Comparison of ENCODE assay signal across 14 mouse cellular contexts in the genomic region with DNA sequence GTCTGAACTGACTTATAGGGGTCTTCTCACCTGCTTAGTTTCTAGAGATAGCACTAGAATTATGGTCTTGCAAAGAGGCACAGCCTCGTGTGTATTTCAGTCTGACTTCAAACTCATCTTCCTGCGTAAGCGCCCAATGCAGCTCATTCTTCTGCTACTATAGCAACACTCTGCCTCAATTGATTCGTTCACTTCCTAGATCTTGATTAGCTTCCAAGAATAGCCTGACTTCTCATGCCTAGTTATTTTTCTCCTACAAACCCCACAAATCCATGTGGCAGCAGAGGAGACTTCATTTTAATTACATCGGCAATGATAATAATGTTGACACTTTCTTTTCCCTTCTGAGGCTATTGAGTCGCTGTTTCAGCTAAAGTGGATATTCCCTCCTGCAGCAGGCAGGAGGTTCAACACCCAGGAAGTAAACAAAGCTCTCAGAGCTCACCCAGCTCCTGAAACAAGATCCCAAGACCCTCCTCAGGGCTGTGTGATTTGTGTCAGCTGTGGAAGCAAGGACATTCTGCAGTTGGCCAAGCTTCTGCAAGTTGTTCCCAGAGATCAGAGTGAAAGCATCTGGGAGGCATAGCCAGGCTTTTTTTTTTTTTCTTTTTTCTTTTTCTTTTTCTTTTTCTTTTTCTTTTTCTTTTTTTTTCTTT.
A peak's percentile ranks its signal among the peaks of the same experiment; 100 is the strongest.
DNase-seq lines count a peak whose midpoint lies in the region; ATAC-seq and TF ChIP-seq lines count a peak whose summit lies in the region.
"Had no signal": no experiment of that assay in that cellular context is flagged by ENCODE, and none has a peak within 500 bp of the region (broad histone marks: within the 10 kb centered on the region; RNA-seq: fewer than 3 reads in every experiment).

No protein-coding gene starts in this region.

- H3K27me3 ChIP-seq in kidney, embryonic 14.5 days (ENCODE audit: control insufficient read depth, insufficient read depth, low read length) = no peaks in the 10 kb centered on the region
- H3K27me3 ChIP-seq in lung, embryonic 14.5 days (ENCODE audit: insufficient read depth, low read length) = no peaks in the 10 kb centered on the region
- no peaks in the 10 kb centered on the region for H3K27me3 ChIP-seq in intestine, embryonic 14.5 days (replicated peaks; ENCODE audit: control insufficient read depth, insufficient read depth, low read length)
- H3K27me3 ChIP-seq in intestine, postnatal 0 days (replicated peaks; ENCODE audit: control insufficient read depth, insufficient read depth, low read length) = no peaks in the 10 kb centered on the region
- H3K27me3 ChIP-seq: CH12.LX had no signal

- no peaks in the 10 kb centered on the region for H3K9me3 ChIP-seq in kidney, embryonic 14.5 days (ENCODE audit: control insufficient read depth, low read length)
- no peaks in the 10 kb centered on the region for H3K9me3 ChIP-seq in lung, embryonic 14.5 days (ENCODE audit: low read depth, low read length)
- H3K9me3 ChIP-seq in intestine, embryonic 14.5 days (ENCODE audit: control insufficient read depth, low read length) = no peaks in the 10 kb centered on the region
- H3K9me3 ChIP-seq in intestine, postnatal 0 days (ENCODE audit: control insufficient read depth) = no peaks in the 10 kb centered on the region
- H3K9me3 ChIP-seq: forebrain, embryonic 10.5 days had no signal

- DNase-seq in kidney, adult 11 months = no peak
- peak; percentile 73 for DNase-seq in lung, embryonic 14.5 days
- no peak for DNase-seq in lung, postnatal 14 days
- DNase-seq in intestine, embryonic 14.5 days (ENCODE audit: low spot score) = no peak
- DNase-seq in embryo, embryonic 10 days (ENCODE audit: low spot score) = no peak
- DNase-seq: cerebellum, adult 9-11 months; right cerebral cortex, postnatal 14 days had no signal

- H3K4me2 ChIP-seq in kidney, embryonic 14.5 days (replicated peaks; ENCODE audit: low read depth, low read length) = no peak overlapping the region
- H3K4me2 ChIP-seq in lung, embryonic 14.5 days = no peak overlapping the region
- no peak overlapping the region for H3K4me2 ChIP-seq in intestine, embryonic 14.5 days (ENCODE audit: low read length)
- H3K4me2 ChIP-seq in intestine, postnatal 0 days (replicated peaks; ENCODE audit: low read depth) = no peak overlapping the region
- H3K4me2 ChIP-seq: liver, embryonic 11.5 days had no signal

- no peak overlapping the region for H3K4me3 ChIP-seq in kidney, embryonic 14.5 days (ENCODE audit: low read length)
- H3K4me3 ChIP-seq in lung, embryonic 14.5 days (ENCODE audit: low read depth, low read length) = no peak overlapping the region
- no peak overlapping the region for H3K4me3 ChIP-seq in intestine, embryonic 14.5 days (ENCODE audit: low read depth, low read length)
- H3K4me3 ChIP-seq in intestine, postnatal 0 days (ENCODE audit: low read depth, low read length) = no peak overlapping the region
- H3K4me3 ChIP-seq: forebrain, embryonic 10.5 days had no signal

- no peak overlapping the region for H3K9ac ChIP-seq in kidney, embryonic 14.5 days (ENCODE audit: low read depth, low read length)
- no peak overlapping the region for H3K9ac ChIP-seq in lung, embryonic 14.5 days
- no peak overlapping the region for H3K9ac ChIP-seq in intestine, embryonic 14.5 days (ENCODE audit: low read length)
- H3K9ac ChIP-seq in intestine, postnatal 0 days (ENCODE audit: low read depth, low read length) = no peak overlapping the region

- peak overlapping the region; percentile 30; the same call in 1 of the 2 replicates for H3K27ac ChIP-seq in kidney, embryonic 14.5 days (ENCODE audit: low read depth, low read length)
- H3K27ac ChIP-seq in lung, embryonic 14.5 days (ENCODE audit: low read depth) = no peak overlapping the region
- H3K27ac ChIP-seq in intestine, embryonic 14.5 days (ENCODE audit: low read depth) = 0 out of 2 replicates have a peak overlapping the region, but pooled peaks have one; percentile 20
- 0 out of 2 replicates have a peak overlapping the region, but pooled peaks have one; percentile 28 for H3K27ac ChIP-seq in intestine, postnatal 0 days (ENCODE audit: low read depth, low read length)
- H3K27ac ChIP-seq: forebrain, embryonic 10.5 days had no signal

- H3K4me1 ChIP-seq in kidney, embryonic 14.5 days (ENCODE audit: control insufficient read depth, insufficient read depth, low read length) = no peaks in the 10 kb centered on the region
- no peaks in the 10 kb centered on the region for H3K4me1 ChIP-seq in lung, embryonic 14.5 days (ENCODE audit: insufficient read depth)
- H3K4me1 ChIP-seq in intestine, embryonic 14.5 days (replicated peaks; ENCODE audit: control insufficient read depth, insufficient read depth, low read length) = 0 out of 2 replicates have a peak, but pooled peaks cover 2% of the 10 kb centered on the region
- no peaks in the 10 kb centered on the region for H3K4me1 ChIP-seq in intestine, postnatal 0 days (replicated peaks; ENCODE audit: control insufficient read depth, insufficient read depth, low read length)
- H3K4me1 ChIP-seq: forebrain, embryonic 10.5 days had no signal

- peak; percentile 64; the same call in 1 of the 2 replicates for ATAC-seq in kidney, embryonic 14.5 days (ENCODE audit: low FRiP score, low TSS enrichment)
- peak; percentile 83; the same call in 1 of the 2 replicates for ATAC-seq in lung, embryonic 14.5 days (ENCODE audit: insufficient read depth)
- peak; percentile 68 for ATAC-seq in intestine, embryonic 14.5 days (replicated peaks; ENCODE audit: low FRiP score, low TSS enrichment, low read depth)
- ATAC-seq in intestine, postnatal 0 days = no peak
- ATAC-seq: inflammation-experienced regulatory T-cells, adult 6 months; Patski had no signal

- WGBS in kidney, embryonic 14.5 days = 46% methylated on average over 6 of the region's 6 CpGs
- 37% methylated on average over 6 of the region's 6 CpGs for WGBS in lung, embryonic 14.5 days
- WGBS in intestine, embryonic 14.5 days = 30% methylated on average over 6 of the region's 6 CpGs
- 25% methylated on average over 6 of the region's 6 CpGs for WGBS in intestine, postnatal 0 days

- no peak for TF ChIP-seq CTCF in lung, embryonic 14.5 days (IDR thresholded peaks at IDR 0.05; ENCODE audit: low read depth)
- no peak for TF ChIP-seq CTCF in intestine, postnatal 0 days (IDR thresholded peaks at IDR 0.05; ENCODE audit: low read depth)

- H3K36me3 ChIP-seq in kidney, embryonic 14.5 days (ENCODE audit: control insufficient read depth, insufficient read depth, low read length) = no peaks in the 10 kb centered on the region
- no peaks in the 10 kb centered on the region for H3K36me3 ChIP-seq in lung, embryonic 14.5 days (ENCODE audit: insufficient read depth)
- no peaks in the 10 kb centered on the region for H3K36me3 ChIP-seq in intestine, embryonic 14.5 days (ENCODE audit: control insufficient read depth, insufficient read depth, low read length)
- no peaks in the 10 kb centered on the region for H3K36me3 ChIP-seq in intestine, postnatal 0 days (ENCODE audit: control insufficient read depth, insufficient read depth)
- H3K36me3 ChIP-seq: forebrain, embryonic 10.5 days had no signal
